Mouse (Mus musculus): Measurements from ENCODE around the gene T. TPM values are rescaled to one million over a fixed set of nuclear protein-coding genes. Genes with fewer than 3 reads are reported as not detected.

T gene
- polyA plus RNA-seq, 1 experiment from 2014 or later: 0.25 TPM

DNA sequence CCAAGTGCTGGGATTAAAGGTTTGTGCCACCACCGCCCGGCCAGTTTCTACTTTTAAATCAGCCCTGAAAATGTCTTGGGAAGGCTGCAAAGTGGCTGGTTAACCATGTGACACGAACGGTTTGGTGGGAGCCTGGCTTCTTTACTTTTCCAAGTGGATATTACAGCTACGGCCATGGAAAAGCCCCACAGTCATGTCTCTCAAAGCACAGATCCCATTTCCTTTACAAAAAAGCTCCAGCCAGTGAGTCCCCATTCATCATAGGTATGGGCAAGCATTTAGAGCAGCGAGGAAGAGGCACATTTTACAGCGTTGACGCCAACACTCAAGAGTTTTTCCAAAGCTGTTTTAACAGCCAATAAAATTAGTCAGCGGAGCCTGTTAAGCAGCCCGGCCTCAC is 47.6 kb downstream of the T start:
- WGBS: 80% methylated on average over 10 of the region's 10 CpGs
- ATAC-seq: no peak
- no peak overlapping the region for H3K27ac ChIP-seq (ENCODE audit: low read depth, low read length)
- no peaks in the 10 kb centered on the region for H3K36me3 ChIP-seq (ENCODE audit: control insufficient read depth, insufficient read depth, low read length)
- H3K9me3 ChIP-seq (ENCODE audit: control insufficient read depth, low read length): no peaks in the 10 kb centered on the region
- H3K27me3 ChIP-seq (replicated peaks; ENCODE audit: control insufficient read depth, insufficient read depth, low read length): no peaks in the 10 kb centered on the region
- no peaks in the 10 kb centered on the region for H3K4me1 ChIP-seq (ENCODE audit: control insufficient read depth, insufficient read depth, low read depth, low read length)
- H3K4me3 ChIP-seq (ENCODE audit: low read length): no peak overlapping the region
- no peak overlapping the region for H3K9ac ChIP-seq (ENCODE audit: low read depth, low read length)
- H3K4me2 ChIP-seq (ENCODE audit: low read length): no peak overlapping the region

DNA sequence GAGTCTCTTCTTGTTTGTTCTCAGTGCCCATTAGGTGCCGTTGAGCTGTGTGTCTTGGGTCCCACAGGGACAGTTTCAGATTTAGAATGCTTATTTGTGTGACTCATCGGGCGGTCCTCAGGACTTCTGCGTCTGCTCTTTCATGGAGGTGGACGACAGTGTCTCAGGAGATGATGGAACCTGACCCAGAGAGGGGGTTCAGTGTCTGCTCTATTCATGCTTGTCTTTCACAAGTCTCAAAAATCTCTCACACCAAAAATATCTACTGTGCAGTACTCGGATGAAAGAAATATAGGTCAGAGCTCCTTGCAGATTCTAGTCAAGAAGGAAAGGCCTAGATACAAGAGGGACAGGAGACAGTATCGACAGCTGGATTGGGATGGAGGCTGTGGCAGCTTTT is 48.7 kb downstream of the T start:
- no peak overlapping the region for H3K4me2 ChIP-seq (ENCODE audit: low read length)
- no peaks in the 10 kb centered on the region for H3K27me3 ChIP-seq (replicated peaks; ENCODE audit: control insufficient read depth, insufficient read depth, low read length)
- H3K4me1 ChIP-seq (ENCODE audit: control insufficient read depth, insufficient read depth, low read depth, low read length): no peaks in the 10 kb centered on the region
- ATAC-seq: no peak
- H3K4me3 ChIP-seq (ENCODE audit: low read length): no peak overlapping the region
- no peaks in the 10 kb centered on the region for H3K9me3 ChIP-seq (ENCODE audit: control insufficient read depth, low read length)
- H3K9ac ChIP-seq (ENCODE audit: low read depth, low read length): no peak overlapping the region
- 84% methylated on average over 7 of the region's 7 CpGs for WGBS
- no peaks in the 10 kb centered on the region for H3K36me3 ChIP-seq (ENCODE audit: control insufficient read depth, insufficient read depth, low read length)
- H3K27ac ChIP-seq (ENCODE audit: low read depth, low read length): no peak overlapping the region

GRCm38 (mm10) chr17:8484246-8484645 is 50.0 kb downstream of the T start:
- no peak overlapping the region for H3K4me2 ChIP-seq (ENCODE audit: low read length)
- H3K9me3 ChIP-seq (ENCODE audit: control insufficient read depth, low read length): no peaks in the 10 kb centered on the region
- no peaks in the 10 kb centered on the region for H3K36me3 ChIP-seq (ENCODE audit: control insufficient read depth, insufficient read depth, low read length)
- WGBS: 71% methylated on average over 3 of the region's 3 CpGs
- no peaks in the 10 kb centered on the region for H3K27me3 ChIP-seq (replicated peaks; ENCODE audit: control insufficient read depth, insufficient read depth, low read length)
- no peaks in the 10 kb centered on the region for H3K4me1 ChIP-seq (ENCODE audit: control insufficient read depth, insufficient read depth, low read depth, low read length)
- no peak overlapping the region for H3K27ac ChIP-seq (ENCODE audit: low read depth, low read length)
- no peak for ATAC-seq
- H3K4me3 ChIP-seq (ENCODE audit: low read length): no peak overlapping the region
- H3K9ac ChIP-seq (ENCODE audit: low read depth, low read length): no peak overlapping the region

DNA sequence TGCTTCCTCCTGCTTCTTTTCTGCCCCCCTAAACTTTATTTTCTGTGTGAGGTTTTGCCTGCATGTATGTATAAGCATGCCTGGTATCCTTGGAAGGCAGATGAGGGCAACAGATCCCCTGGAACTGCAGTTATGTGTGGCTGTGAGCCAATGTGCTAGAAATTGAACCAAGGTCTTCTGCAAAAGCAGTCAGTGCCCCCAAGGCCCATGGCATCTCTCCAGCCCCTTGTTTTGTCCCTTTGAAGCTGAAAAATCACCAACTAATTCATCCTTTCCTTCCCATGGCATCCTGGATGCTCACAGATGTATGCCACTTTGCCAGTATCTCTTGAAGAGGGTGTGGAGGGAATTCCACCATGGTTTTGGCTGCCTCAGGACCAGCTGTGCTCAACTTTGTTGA is 50.9 kb downstream of the T start:
- H3K27ac ChIP-seq (ENCODE audit: low read depth, low read length): no peak overlapping the region
- H3K4me3 ChIP-seq (ENCODE audit: low read length): no peak overlapping the region
- no peaks in the 10 kb centered on the region for H3K36me3 ChIP-seq (ENCODE audit: control insufficient read depth, insufficient read depth, low read length)
- H3K4me1 ChIP-seq (ENCODE audit: control insufficient read depth, insufficient read depth, low read depth, low read length): no peaks in the 10 kb centered on the region
- H3K9me3 ChIP-seq (ENCODE audit: control insufficient read depth, low read length): no peaks in the 10 kb centered on the region
- no peak overlapping the region for H3K9ac ChIP-seq (ENCODE audit: low read depth, low read length)
- H3K27me3 ChIP-seq (replicated peaks; ENCODE audit: control insufficient read depth, insufficient read depth, low read length): no peaks in the 10 kb centered on the region
- ATAC-seq: no peak
- H3K4me2 ChIP-seq (ENCODE audit: low read length): no peak overlapping the region

DNA sequence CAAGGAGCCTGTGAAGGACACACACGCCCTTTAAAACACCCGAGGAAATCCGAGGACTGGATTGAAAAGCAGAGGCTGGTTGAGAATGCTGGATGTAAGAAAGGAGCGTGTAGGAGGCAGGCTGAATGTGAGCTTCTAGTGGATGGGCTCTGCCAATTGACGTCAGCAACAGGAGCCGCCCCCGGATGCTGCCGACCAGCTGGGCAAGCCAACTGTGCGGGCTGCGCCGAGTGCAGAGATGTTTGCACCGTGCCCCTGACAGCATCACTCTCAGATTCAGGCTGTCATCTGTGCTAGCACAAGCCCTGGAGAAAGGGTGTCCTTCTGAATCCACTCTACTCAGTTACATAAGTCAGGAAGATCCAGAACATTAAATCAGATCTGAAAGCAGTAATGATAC is 53.6 kb downstream of the T start:
- WGBS: 61% methylated on average over 12 of the region's 12 CpGs
- no peaks in the 10 kb centered on the region for H3K4me1 ChIP-seq (ENCODE audit: control insufficient read depth, insufficient read depth, low read depth, low read length)
- no peak overlapping the region for H3K4me3 ChIP-seq (ENCODE audit: low read length)
- no peak overlapping the region for H3K27ac ChIP-seq (ENCODE audit: low read depth, low read length)
- H3K9me3 ChIP-seq (ENCODE audit: control insufficient read depth, low read length): no peaks in the 10 kb centered on the region
- no peak overlapping the region; the same call in 1 of the 2 replicates for H3K4me2 ChIP-seq (ENCODE audit: low read length)
- H3K9ac ChIP-seq (ENCODE audit: low read depth, low read length): peak overlapping the region; percentile 22; the same call in 1 of the 2 replicates
- H3K27me3 ChIP-seq (replicated peaks; ENCODE audit: control insufficient read depth, insufficient read depth, low read length): no peaks in the 10 kb centered on the region
- ATAC-seq: no peak
- H3K36me3 ChIP-seq (ENCODE audit: control insufficient read depth, insufficient read depth, low read length): no peaks in the 10 kb centered on the region

GRCm38 (mm10) chr17:8490971-8491370 is 56.7 kb downstream of the T start:
- Histone ChIP-seq H3K4me1 (ENCODE audit: control insufficient read depth, insufficient read depth, low read depth, low read length) (no peaks in the 10 kb centered on the region), H3K4me3 (ENCODE audit: low read length) (no peak overlapping the region), H3K36me3 (ENCODE audit: control insufficient read depth, insufficient read depth, low read length) (no peaks in the 10 kb centered on the region), H3K9me3 (ENCODE audit: control insufficient read depth, low read length) (no peaks in the 10 kb centered on the region), H3K9ac (ENCODE audit: low read depth, low read length) (no peak overlapping the region), H3K27ac (ENCODE audit: low read depth, low read length) (no peak overlapping the region), H3K4me2 (ENCODE audit: low read length) (no peak overlapping the region), H3K27me3 (replicated peaks; ENCODE audit: control insufficient read depth, insufficient read depth, low read length) (no peaks in the 10 kb centered on the region)
- no peak for ATAC-seq
- WGBS: 87% methylated on average over 5 of the region's 5 CpGs

Other genes starting within 250 kb of the T start
- gene Ccr6, start 198.4 kb upstream of the T start, polyA plus RNA-seq (2015; fragmentation: Nextera tagmentation; extraction: Ambion mirVana): not detected in 2 replicates
- 389 and 473 TPM in 2 replicates for gene Mpc1, start 151.5 kb upstream of the T start, polyA plus RNA-seq (2015; fragmentation: Nextera tagmentation; extraction: Ambion mirVana)
- gene Sft2d1, start 123.3 kb upstream of the T start, polyA plus RNA-seq (2015; fragmentation: Nextera tagmentation; extraction: Ambion mirVana): 172 and 184 TPM in 2 replicates
- 16.4 and 16.9 TPM in 2 replicates for gene Prr18, start 97.0 kb upstream of the T start, polyA plus RNA-seq (2015; fragmentation: Nextera tagmentation; extraction: Ambion mirVana)
- 0.72 and 0.99 TPM in 2 replicates for gene T2, start 78.4 kb upstream of the T start, polyA plus RNA-seq (2015; fragmentation: Nextera tagmentation; extraction: Ambion mirVana)
- gene Pde10a, start 90.9 kb downstream of the T start, polyA plus RNA-seq (2015; fragmentation: Nextera tagmentation; extraction: Ambion mirVana): 10.7 and 11.3 TPM in 2 replicates
- gene Gm17087, start 132.5 kb downstream of the T start, polyA plus RNA-seq (2015; fragmentation: Nextera tagmentation; extraction: Ambion mirVana): 0.14 TPM in 1 of 2 replicates, not detected in the other

Data from hindbrain, embryonic 16.5 days (tissue).